12 mouse cellular contexts compared by ENCODE assay signal in the genomic region with DNA sequence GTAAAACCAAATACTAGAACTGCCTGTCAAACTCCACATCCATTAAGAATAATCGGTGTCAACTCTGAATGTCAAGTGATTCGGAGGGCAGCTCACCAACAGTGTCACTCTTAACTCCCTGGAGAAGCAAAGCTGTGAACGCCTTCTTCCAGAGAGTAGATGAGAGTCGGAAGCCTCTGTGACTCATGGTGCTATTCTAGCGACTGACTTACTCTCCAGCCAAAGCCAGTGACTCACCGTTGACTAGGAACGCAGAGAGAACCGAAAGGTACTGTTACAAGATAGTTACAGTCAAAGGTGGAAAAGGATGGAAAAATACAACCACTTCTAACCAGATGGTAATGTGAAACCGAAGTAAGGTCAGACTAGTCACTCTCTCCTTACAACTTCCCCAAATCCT.
DNase-seq lines count a peak whose midpoint lies in the region; ATAC-seq and TF ChIP-seq lines count a peak whose summit lies in the region.
"Had no signal": no experiment of that assay in that cellular context is flagged by ENCODE, and none has a peak within 500 bp of the region (broad histone marks: within the 10 kb centered on the region; RNA-seq: fewer than 3 reads in every experiment).

No protein-coding gene starts in this region.

- H3K27me3 ChIP-seq in Patski, result no peaks in the 10 kb centered on the region
- no peaks in the 10 kb centered on the region for H3K27me3 ChIP-seq in intestine, postnatal 0 days (replicated peaks; ENCODE audit: control insufficient read depth, insufficient read depth, low read length)
- no peaks in the 10 kb centered on the region for H3K27me3 ChIP-seq in midbrain, embryonic 15.5 days (replicated peaks)
- H3K27me3 ChIP-seq in liver, postnatal 0 days (ENCODE audit: insufficient read depth, low read length), result no peaks in the 10 kb centered on the region
- H3K27me3 ChIP-seq: liver, embryonic 15.5 days had no signal

- H3K9ac ChIP-seq in intestine, postnatal 0 days (ENCODE audit: low read depth, low read length), result no peak overlapping the region
- H3K9ac ChIP-seq in midbrain, embryonic 15.5 days, result no peak overlapping the region
- no peak overlapping the region for H3K9ac ChIP-seq in liver, postnatal 0 days (replicated peaks)
- H3K9ac ChIP-seq: liver, embryonic 15.5 days had no signal

- CTCF ChIA-PET in Patski (lab: Charles Lee), result interaction anchor here (0.6 to 1.1 kb wide), 2 partner anchors 11 to 211 kb away, joined by 3 to 4 read pairs; no protein-coding TSS in a partner anchor

- POLR2A ChIA-PET in Patski (lab: Charles Lee), result interaction anchor here (0.7 kb wide), 1 partner anchor 214 kb away, joined by 3 read pairs; no protein-coding TSS in a partner anchor

- in situ Hi-C loops in Patski (cut with MboI; ENCODE audit: low pct_unique_long_range_greater_than_20kb), result loop anchor here (5.0 kb wide), 1 partner anchor 73 kb away; no protein-coding TSS in a partner anchor

- H3K4me1 ChIP-seq in intestine, postnatal 0 days (replicated peaks; ENCODE audit: control insufficient read depth, insufficient read depth, low read length), result no peaks in the 10 kb centered on the region
- H3K4me1 ChIP-seq in midbrain, embryonic 15.5 days, result no peaks in the 10 kb centered on the region
- peaks cover 8% of the 10 kb centered on the region for H3K4me1 ChIP-seq in liver, postnatal 0 days (ENCODE audit: insufficient read depth)

- no peak overlapping the region; the same call in 1 of the 2 replicates for H3K4me2 ChIP-seq in intestine, postnatal 0 days (replicated peaks; ENCODE audit: low read depth)
- H3K4me2 ChIP-seq in midbrain, embryonic 15.5 days, result no peak overlapping the region
- H3K4me2 ChIP-seq in liver, postnatal 0 days (ENCODE audit: low read depth, low read length), result no peak overlapping the region
- H3K4me2 ChIP-seq: liver, embryonic 15.5 days had no signal

- no peak for TF ChIP-seq EP300 in liver, postnatal 0 days (IDR thresholded peaks at IDR 0.05; ENCODE audit: low read depth)

- 0 out of 2 replicates have a peak, but pooled peaks cover under 1% of the 10 kb centered on the region for H3K36me3 ChIP-seq in intestine, postnatal 0 days (ENCODE audit: control insufficient read depth, insufficient read depth)
- no peaks in the 10 kb centered on the region for H3K36me3 ChIP-seq in midbrain, embryonic 15.5 days (replicated peaks)
- no peaks in the 10 kb centered on the region for H3K36me3 ChIP-seq in liver, postnatal 0 days (replicated peaks; ENCODE audit: insufficient read depth, low read length)
- H3K36me3 ChIP-seq: liver, embryonic 15.5 days had no signal

- H3K27ac ChIP-seq in intestine, postnatal 0 days (ENCODE audit: low read depth, low read length), result peak overlapping the region; percentile 55
- H3K27ac ChIP-seq in midbrain, embryonic 15.5 days, result no peak overlapping the region
- H3K27ac ChIP-seq in liver, postnatal 0 days (ENCODE audit: low read depth), result no peak overlapping the region
- H3K27ac ChIP-seq: liver, embryonic 15.5 days had no signal

- no peak for DNase-seq in frontal cortex, postnatal 10 days (ENCODE audit: low spot score in 2 of 2)
- DNase-seq in 416B (ENCODE audit: low read depth) (peak; percentile 93), Patski (ENCODE audit: low read depth, low spot score) (peak; percentile 25)
- DNase-seq in ovary, adult 18-20 months (ENCODE audit: low spot score), result no peak
- no peak for DNase-seq in liver, postnatal 0 days
- DNase-seq: heart, postnatal 14 days; midbrain, embryonic 14.5 days; thymus, postnatal 36 days had no signal

- WGBS in intestine, postnatal 0 days, result 62% methylated on average over 9 of the region's 9 CpGs
- WGBS in midbrain, embryonic 15.5 days, result 92% methylated on average over 9 of the region's 9 CpGs
- WGBS in liver, postnatal 0 days (ENCODE audit: insufficient replicate concordance), result 80% methylated on average over 9 of the region's 9 CpGs

- peak; percentile 95 for ATAC-seq in frontal cortex, adult (ENCODE audit: low TSS enrichment)
- peak; percentile 99 for ATAC-seq in Patski
- ATAC-seq in intestine, postnatal 0 days, result peak; percentile 81
- ATAC-seq in midbrain, embryonic 15.5 days (replicated peaks), result no peak
- no peak for ATAC-seq in liver, postnatal 0 days

- H3K4me3 ChIP-seq in intestine, postnatal 0 days (ENCODE audit: low read depth, low read length), result no peak overlapping the region
- H3K4me3 ChIP-seq in midbrain, embryonic 15.5 days, result no peak overlapping the region
- H3K4me3 ChIP-seq in liver, postnatal 0 days (ENCODE audit: low read depth, low read length), result no peak overlapping the region
- H3K4me3 ChIP-seq: liver, embryonic 15.5 days had no signal

- no peaks in the 10 kb centered on the region for H3K9me3 ChIP-seq in intestine, postnatal 0 days (ENCODE audit: control insufficient read depth)
- H3K9me3 ChIP-seq in midbrain, embryonic 15.5 days, result no peaks in the 10 kb centered on the region
- no peaks in the 10 kb centered on the region for H3K9me3 ChIP-seq in liver, postnatal 0 days (ENCODE audit: low read length)
- H3K9me3 ChIP-seq: liver, embryonic 15.5 days had no signal

- TF ChIP-seq CTCF in Patski (IDR thresholded peaks at IDR 0.05), result no peak
- TF ChIP-seq CTCF in intestine, postnatal 0 days (IDR thresholded peaks at IDR 0.05; ENCODE audit: low read depth), result no peak
- TF ChIP-seq CTCF in liver, postnatal 0 days (IDR thresholded peaks at IDR 0.05; ENCODE audit: low read depth), result no peak

Comparison
In these comparisons a context has a peak if more than half of its experiments do, and no peak if none do; other contexts are left out.
1. ATAC-seq: peak in frontal cortex, adult (single experiment), Patski (single experiment) and intestine, postnatal 0 days (single experiment); none in midbrain, embryonic 15.5 days (single experiment) and liver, postnatal 0 days (single experiment).
2. DNase-seq: peak in 416B (single experiment) and Patski (single experiment); none in frontal cortex, postnatal 10 days (0 of 2), ovary, adult 18-20 months (single experiment) and liver, postnatal 0 days (single experiment).